Mouse (Mus musculus): Measurements from ENCODE around the gene Cdh18. TPM values are rescaled to one million over a fixed set of nuclear protein-coding genes. Genes with fewer than 3 reads are reported as not detected.
"Not testable (repeated sequence)": the region's sequence is repeated elsewhere in the genome, so short reads cannot be mapped to it uniquely, and the experiment has no call there.

The Cdh18 gene
- total RNA-seq, 2 experiments from 2014 or later, result 9.3 to 9.4 TPM

DNA sequence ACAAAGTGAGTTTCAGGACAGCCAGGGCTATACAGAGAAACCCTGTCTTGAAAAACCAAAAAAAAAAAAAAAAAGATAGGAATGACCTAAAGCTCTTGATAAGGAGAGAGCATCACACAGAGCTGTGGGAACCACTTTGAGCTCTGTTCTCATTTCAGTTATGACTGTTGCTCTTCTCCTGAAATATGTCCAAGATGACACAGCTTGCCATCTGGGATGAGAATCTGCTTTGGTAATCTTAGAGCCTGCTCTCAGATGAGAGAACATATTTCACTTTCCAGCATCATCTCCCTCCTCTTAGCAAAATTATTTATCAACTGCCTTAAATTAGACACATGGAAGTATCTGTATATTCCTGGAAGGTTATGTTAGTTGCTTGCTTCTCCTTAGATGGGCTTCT is 365.6 kb downstream of the Cdh18 start:
- peak in 1 of 2 experiments; percentile 33 for DNase-seq (ENCODE audit: extremely low spot score in 1 of 2, low spot score in 1 of 2)

DNA sequence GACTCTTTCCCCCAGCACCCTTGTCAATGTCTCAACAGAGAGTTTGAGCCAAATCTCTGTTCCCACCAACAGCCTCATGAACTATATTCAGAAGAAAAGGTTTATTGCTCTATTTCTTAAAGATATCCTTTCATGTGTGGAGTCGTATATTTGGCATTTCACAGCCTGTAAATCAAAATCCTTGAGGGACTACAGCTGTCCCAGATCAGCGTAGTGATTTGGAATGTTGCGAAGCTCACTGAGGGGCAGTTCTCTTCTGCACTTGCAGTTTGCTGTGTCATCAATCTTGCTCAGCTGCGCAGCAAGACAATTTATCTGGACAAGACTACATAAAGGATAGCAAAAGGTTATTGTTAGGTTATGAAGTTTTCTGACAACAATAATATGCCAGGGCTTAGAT is 385.5 kb downstream of the Cdh18 start:
- DNase-seq (ENCODE audit: extremely low spot score in 1 of 2, low spot score in 1 of 2), result no peak

DNA sequence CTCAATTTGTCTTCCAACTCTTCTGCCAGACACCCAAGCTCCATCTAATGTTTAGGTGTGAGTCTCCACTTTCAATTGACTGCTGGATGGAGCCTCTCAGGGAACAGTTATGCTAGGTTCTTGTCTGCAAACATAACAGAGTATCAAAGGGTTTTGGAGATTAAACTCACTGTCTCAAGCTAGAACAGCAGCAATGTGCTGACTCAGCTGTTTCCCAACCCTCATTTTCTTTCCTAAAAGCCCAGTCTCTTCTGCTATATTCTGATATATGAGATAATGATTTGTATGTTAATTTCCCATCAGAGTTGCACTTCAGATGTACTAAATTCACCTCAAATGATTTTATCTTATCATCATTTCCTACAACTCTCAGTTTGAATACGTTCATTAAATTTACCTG is 398.4 kb downstream of the Cdh18 start:
- DNase-seq (ENCODE audit: extremely low spot score in 1 of 2, low spot score in 1 of 2), result no peak

DNA sequence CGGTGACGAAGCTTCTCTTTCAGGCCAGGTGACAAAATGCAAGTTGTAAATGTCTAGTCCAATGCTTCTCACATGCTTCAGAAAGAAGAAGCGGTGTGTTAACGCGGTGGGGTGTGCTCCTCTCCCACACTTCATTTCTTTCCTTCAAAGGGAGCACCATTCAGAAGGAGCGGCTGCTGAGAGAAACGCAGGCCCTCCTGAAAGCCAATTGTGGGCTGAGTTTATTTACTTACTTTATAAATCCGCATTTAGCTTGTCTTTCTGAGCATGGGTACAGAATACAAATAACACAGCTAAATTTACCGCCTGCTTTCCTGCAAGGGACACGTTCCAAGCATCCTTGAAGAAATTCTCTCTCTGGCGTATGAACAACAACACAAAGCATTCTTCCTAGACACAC is 420.6 kb downstream of the Cdh18 start:
- no peak for DNase-seq (ENCODE audit: extremely low spot score in 1 of 2, low spot score in 1 of 2)

DNA sequence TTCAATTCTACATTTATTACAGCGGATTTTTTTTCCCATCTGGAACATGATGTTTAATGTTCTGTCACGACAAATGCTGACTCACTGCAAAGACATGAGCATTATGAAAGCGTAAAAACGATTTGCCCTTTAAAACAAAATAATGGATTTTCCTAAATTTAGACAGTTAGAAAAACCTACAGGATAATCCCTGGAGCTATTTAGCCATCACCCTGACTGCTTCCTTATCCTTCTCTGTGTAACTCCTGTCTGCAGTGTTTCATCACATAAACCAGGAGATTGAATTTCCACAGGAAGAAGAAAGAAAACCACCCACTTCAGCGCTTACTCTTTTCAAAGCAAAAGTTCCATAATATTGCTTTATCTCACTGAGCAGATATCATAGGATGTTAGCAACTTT is 431.3 kb downstream of the Cdh18 start:
- DNase-seq (ENCODE audit: extremely low spot score in 1 of 2, low spot score in 1 of 2), result no peak

DNA sequence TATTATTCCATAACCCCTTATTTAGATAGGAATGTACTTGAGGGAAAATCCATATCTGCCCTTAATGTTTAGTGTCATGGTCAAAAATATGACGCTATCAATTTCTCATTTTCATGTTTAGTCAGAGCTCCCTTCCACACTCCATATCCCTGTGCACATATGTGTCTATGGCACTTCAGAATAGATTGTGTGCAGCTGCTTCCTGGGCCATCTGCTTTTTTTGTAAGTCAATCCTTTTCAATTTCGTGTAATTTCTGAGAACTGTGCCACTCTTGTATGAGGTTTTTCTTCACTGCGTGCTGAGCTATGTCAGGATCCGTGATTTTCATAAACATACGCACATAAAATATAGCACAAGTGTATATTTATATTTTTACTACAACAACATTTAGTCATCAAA is 435.8 kb downstream of the Cdh18 start:
- no peak for DNase-seq (ENCODE audit: extremely low spot score in 1 of 2, low spot score in 1 of 2)

DNA sequence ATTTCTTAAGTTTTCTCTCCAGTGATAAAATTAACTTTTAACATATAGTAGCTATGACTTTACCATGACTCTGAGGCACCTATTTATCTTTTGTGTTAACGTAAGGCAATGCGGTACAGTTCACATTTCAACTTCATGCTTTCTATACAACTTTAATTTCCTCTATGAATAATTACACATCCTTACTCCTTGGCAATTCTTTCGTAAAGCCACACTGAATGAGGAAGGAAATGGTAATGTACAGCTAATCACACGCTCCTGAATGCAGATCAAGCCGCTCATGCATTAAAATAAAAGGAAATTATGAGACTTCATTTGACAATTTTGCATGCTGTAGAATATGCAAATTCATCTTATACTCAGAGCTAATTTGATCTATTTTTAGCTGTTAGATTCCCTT is 467.9 kb downstream of the Cdh18 start:
- DNase-seq (ENCODE audit: extremely low spot score in 1 of 2, low spot score in 1 of 2), result no peak

DNA sequence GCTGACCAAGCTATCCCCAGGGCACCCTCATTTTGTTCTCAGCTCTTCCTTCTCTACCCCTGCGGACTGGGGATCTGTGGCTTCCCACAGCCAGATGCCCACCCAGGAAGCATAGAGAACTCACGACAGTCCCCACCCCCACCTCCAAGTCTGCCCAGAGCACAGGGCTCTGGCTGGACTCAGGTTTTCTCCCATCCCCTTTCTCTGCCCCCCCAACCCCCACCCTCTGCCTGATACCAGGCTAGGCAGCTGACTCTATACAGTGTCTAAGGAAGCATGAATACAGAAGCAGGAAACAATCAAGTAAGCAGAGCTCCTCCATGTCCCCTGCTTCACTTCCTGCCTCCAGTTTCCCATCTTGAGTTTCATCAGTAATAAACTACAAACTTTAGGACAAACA is 472.3 kb downstream of the Cdh18 start:
- DNase-seq (ENCODE audit: extremely low spot score in 1 of 2, low spot score in 1 of 2), result no peak

DNA sequence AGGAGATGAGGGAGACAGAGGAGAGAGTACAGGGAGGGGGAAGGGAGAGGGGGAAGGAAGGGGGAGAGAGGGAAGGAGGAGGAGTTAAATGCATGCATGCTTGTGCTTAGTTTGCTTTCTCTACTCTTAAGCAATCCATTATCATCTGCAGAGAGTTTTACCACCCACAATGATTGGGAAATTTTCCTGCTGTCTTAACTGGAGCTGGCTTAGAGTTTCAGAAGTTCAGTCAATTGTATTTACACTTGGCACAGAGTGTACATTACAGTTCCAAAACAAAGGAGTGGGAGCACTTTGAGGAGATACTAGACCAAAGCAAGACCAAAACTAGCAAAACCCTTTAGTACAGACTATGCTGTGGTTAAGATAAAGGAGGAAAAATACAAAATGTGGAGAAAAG is 473.8 kb downstream of the Cdh18 start:
- DNase-seq (ENCODE audit: extremely low spot score in 1 of 2, low spot score in 1 of 2), result no peak

DNA sequence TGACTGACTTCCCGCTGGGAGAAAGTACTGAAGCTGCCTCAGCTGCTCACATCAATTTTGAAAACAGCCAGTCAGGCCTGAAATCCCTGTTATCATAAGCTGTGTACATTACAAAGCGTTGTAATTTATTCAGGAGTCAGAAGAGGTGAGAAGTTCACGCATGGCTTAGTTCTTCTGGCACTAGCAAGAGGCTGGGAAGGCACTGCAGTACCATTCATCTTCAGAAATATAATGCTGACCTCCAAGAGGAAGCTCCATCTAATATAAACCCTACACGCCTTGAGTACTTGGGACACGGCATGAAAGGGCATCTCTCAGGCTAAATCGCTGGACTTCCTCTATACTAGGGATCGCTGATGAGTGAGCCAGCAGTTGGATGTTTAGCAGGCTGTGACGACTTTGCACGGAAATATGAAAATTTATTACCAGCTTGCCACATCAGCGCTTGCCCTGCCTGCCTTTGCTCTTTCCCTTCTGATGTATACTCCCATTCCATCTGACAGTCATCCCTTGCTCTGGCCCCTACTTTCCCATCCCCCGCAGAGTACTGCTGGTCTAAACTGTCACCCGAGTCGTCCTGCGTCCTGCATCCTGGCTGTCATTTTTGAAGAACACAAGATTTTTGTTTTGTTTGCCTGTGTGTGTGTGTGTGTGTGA is 486.9 kb downstream of the Cdh18 start:
- DNase-seq (ENCODE audit: extremely low spot score in 1 of 2, low spot score in 1 of 2), result peak in 1 of 2 experiments; percentile 20

DNA sequence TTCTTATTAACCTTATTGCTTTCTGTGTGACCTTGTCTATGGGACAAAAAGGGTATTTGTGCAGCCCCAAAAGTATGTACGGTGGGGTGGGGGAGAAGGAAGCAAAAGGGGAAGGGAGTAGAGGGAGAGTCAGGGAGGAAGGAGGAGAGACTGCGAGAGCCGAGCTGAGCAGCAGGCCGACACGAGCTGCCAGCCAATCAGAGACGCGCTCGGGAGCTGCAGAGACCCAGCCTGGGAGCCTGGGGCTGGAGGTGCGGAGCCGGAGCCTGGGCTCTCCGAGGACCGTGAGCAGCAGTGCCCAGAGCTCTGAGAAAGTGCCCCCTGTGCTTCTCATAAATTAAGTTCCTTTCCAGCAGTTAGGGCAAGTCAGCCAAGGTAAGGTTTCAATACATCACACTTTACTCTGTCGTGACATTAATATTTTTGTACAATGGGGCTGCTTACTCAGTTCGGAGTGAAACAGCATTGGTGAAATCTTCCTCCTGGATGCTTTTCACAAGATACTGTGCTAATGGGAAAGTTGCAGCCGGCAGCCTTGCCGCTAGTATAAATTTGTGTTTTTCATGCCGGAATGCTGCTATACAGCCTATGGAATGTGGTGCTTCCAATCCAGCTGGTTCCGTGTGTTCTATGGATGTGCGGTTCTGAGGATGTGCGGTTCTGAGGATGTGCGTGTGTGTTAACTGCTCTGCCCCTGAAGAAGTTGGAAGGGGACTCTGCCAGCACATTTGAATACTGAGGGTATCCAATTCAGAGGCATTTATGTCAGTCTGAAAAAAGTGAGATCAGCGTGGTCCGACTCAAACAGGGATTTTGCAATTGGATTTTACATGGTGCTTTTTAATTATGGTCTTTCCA is 487.6 kb downstream of the Cdh18 start:
- peak; percentile 54 to 60 for DNase-seq (ENCODE audit: extremely low spot score in 1 of 2, low spot score in 1 of 2)

DNA sequence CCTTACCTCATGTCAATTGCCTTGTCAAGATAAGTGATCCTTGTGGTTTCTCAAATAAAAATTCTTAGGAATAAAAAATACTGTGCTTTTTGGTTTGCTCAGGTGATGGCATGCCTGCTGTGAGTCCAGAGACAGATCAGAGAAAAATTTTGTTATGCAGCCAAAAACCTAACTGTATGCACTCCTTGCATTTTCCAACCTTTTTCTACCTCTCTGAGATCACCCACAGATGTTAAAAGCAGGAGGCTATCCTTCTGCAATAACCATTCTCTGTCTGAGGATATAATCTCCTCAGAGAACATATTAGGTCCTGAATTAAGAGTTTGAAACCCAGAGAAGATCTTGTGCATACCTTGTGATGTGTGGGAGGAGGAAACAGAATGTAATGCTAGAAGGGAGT is 488.7 kb downstream of the Cdh18 start:
- no peak for DNase-seq (ENCODE audit: extremely low spot score in 1 of 2, low spot score in 1 of 2)

DNA sequence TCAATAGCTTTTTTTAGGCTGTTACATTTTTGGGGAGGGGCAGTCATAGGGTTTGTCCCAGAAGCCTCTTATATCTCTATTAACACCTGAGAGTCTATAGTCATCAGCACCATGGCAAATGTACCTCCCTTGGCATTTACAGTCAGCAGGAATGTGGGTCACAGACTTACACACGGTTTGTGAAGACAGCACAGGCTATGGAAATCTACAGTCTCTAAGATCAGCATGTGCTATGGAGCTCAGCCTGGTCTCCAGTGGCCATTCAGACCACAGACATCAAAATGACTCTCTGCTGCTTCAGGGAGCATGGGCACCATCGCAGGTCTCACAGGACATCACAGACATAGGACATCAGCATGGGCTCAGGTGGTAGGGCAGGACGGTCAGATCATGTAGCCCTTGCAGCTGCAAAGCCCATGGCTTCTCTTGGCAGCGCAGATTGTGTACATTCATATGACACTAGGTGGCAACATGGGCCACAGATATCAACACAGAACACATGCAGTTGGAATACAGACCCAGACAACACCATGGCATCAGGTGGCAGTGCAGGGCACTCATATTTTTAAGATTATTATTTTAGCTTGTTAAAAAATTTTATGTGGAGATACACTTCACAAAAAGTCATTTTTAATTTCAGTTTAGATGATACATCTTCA is 497.4 kb downstream of the Cdh18 start:
- no peak for DNase-seq (ENCODE audit: extremely low spot score in 1 of 2, low spot score in 1 of 2)

DNA sequence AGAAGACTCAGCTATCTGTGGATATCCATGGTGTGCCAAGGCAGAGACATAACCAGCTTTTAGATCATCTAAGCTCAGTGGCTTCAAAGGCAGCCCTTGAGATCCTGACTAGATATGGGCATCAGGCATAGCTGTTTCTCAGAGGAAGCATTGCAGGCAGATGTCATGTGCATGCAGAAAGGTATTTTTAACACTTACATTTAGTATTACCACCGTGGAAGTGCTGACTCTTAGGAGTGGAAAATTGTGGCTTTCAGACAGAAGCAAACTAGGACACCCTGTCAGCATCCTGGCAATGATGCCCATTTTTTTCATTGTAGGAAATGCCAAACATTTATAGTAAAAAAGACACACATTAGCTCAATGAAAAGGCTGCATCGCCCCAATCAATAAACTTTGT is 503.2 kb downstream of the Cdh18 start:
- no peak for DNase-seq (ENCODE audit: extremely low spot score in 1 of 2, low spot score in 1 of 2)

DNA sequence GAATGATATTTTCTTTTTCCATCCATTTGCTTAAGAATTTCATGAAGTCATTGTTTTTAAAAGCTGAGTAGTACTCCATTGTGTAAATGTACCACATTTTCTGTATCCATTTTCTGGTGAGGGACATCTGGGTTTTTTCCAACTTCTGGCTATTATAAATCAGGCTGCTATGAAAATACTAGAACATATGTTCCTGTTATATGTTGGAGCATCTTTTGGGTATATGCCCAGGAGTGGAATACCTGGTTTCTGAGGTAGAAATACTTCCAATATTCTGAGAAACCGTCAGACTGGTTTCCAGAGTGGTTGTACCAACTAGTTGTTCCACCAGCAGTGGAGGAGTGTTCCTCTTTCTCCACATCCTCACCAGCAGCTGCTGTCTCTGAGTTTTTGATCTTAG is 536.5 kb downstream of the Cdh18 start:
- DNase-seq (ENCODE audit: extremely low spot score in 1 of 2, low spot score in 1 of 2), result not testable (repeated sequence)

DNA sequence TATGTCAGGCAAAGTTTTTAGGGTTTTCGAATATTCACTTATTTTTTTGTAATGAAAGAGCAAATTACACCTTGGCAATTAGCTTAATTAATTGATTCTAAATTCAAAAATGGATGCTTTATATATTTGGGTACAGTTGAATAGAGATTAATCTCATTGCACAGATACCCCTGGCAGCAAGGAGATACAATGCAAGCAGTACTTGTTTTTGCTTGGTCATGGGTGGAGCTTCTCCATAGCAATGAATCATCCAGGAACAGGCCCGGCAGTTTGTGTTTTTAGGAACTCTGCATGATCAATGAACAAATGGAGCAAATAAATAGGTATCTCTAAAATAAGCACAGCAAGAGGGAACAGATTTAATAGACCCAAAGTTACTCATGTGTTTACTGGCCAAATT is 538.7 kb downstream of the Cdh18 start:
- DNase-seq (ENCODE audit: extremely low spot score in 1 of 2, low spot score in 1 of 2), result no peak

DNA sequence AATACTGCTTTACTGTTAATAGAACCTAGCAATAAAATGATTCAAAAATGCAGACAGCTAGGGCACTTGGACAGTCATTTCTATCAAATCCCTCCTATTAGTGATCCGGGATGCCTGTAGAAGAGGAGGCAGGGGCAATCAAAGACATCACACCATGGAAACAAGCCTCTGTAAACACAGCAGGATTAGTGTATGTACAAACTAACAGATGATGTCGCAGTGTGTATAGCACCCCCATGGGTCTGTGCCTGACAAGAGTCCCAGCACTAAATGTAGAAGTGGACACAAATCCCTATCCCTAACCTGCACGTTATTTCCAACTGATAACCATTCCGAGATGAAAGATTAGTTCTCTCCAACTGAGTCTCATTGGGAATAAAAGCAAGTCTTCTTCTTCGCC is 547.8 kb downstream of the Cdh18 start:
- DNase-seq (ENCODE audit: extremely low spot score in 1 of 2, low spot score in 1 of 2), result no peak

DNA sequence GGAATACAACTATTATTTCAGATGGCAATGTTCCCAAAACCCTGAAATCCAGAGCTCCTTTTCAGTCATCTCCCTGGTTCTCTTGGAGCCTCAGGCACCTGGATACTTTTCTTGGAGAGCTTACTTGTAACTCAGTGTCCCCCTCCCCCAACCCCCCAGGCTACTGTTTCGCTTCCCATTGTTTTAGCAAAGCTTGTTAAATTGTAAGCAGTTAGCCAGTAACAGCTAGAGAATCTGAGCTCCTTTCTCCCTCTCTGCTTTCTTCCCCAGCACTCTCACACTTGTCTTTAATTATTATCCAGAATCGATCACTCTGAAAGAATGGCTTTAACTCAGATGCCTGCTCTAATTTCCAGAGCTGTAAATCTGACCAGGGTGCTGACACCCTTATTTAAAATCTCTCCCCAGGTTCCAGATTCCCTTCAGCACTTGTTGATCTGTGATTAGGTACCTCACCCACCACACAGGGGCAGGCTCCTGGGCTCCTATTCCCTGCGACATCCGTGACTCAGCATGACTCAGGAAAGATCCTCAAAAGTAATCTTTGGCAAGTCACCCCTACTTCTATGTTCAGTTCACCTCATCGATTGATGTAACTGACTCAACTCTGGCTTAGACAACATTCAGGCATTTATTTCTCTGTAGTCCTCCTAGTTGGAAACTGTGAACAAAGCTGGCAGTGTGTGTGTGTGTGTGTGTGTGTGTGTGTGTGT is 556.0 kb downstream of the Cdh18 start:
- no peak for DNase-seq (ENCODE audit: extremely low spot score in 1 of 2, low spot score in 1 of 2)

DNA sequence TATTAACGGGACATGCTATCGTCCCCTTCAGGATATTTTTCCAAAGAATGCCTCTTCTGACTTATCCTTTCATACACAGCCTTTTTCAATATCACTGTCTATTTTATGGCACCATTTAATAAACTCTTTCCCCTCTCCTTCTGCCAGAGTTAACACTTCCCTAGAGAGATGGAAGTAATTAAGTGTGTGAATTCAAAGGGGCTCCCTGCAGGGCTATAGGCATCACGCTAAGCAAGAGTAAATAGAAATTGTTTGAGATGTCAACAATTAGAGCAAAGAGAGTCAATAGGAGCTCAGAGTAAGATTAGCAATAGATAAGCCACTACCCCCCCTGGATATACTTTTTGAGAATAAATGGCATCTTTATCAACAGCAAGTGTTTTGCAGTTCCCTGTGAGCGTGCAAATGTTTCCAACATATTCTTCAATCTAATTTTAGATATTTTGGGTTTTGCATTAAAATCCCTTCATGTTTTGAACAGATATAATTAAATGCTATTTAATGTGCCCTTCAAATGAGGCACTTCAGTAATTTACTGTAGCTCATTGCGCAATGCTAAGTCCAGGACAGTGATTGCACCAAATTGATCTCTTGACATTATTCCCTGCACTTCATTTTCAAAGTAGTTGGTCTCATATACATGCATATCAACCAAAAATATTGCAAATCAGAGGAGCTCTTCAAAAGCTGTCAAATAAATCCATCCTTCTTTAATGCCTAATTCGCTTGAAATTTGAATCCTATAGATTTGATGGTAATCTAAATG is 586.3 kb downstream of the Cdh18 start:
- no peak for DNase-seq (ENCODE audit: extremely low spot score in 1 of 2, low spot score in 1 of 2)

DNA sequence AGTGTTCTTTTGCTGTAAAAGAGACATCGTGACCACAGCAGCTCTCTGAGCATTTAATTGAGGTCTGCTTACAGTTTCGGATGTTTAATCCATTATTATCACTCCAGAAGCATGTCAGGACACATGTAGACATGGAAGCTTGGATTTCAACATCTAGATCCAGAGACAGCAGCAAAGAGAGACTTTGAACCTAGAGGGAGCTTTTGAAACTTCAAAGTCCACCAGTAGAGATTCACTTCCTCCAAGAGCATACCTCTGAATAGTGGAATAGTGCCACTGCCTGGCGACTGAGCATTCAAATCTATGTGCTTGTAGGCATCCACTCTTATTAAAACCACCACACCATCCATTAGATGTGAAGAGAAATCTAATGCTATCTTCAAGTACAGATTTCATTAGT is 588.1 kb downstream of the Cdh18 start:
- DNase-seq (ENCODE audit: extremely low spot score in 1 of 2, low spot score in 1 of 2), result no peak
